Mouse (Mus musculus) kidney, adult 2 months (tissue): ENCODE measurements around the gene Klk10.

Source experiments
- CTCF ChIP-seq: fragments of 200-500 bp; conservative IDR thresholded peaks from 2 replicates; pipeline ENCODE4 v1.5.1; 2011; ENCODE audit warnings: low read depth, mild to moderate bottlenecking, control low read depth, low read length, moderate library complexity, mixed read lengths; ENCODE audit not compliant: insufficient read depth, insufficient read length
- POLR2A ChIP-seq: fragments of 200-500 bp; IDR thresholded peaks from one replicate; pipeline ENCODE4 v1.6.1; 2011; ENCODE audit warnings: low read depth, low read length, control low read depth

GRCm38 (mm10) chr7:43774364-43774763, 6.5 kb upstream of the Klk10 start, which contains the start of gene Klk11:
- TF ChIP-seq CTCF (no peak), POLR2A (no peak)
